Mouse (Mus musculus): Measurements from ENCODE around the gene Olfr1393. TPM values are rescaled to one million over a fixed set of nuclear protein-coding genes. Genes with fewer than 3 reads are reported as not detected.

Gene Olfr1393
- not detected in 2 replicates for polyA plus RNA-seq (2012; ENCODE audit: low replicate concordance)

DNA sequence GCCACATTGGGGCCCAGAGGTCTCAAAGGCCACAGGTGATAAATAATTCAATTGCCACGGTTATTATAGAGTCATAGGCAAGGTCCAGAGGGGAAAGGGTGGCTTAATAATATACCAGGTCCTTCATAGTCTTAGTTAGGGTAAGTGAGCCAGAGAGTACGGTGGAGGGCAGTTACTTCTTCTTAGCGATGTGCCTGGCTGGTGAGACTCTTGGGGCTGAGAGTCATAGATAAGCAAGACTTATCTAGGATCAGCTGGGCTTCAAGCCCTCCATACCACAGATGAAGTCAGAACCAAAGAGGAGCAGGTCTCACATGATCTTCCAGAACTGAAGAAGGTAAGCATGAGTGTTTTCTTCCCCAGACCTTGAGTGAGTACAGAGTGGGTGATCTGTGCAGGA is at the start of gene Olfr1393:
Gene Olfr1393 (plus strand): TSS at position 83 of the 400 bp plus-strand sequence.

DNA sequence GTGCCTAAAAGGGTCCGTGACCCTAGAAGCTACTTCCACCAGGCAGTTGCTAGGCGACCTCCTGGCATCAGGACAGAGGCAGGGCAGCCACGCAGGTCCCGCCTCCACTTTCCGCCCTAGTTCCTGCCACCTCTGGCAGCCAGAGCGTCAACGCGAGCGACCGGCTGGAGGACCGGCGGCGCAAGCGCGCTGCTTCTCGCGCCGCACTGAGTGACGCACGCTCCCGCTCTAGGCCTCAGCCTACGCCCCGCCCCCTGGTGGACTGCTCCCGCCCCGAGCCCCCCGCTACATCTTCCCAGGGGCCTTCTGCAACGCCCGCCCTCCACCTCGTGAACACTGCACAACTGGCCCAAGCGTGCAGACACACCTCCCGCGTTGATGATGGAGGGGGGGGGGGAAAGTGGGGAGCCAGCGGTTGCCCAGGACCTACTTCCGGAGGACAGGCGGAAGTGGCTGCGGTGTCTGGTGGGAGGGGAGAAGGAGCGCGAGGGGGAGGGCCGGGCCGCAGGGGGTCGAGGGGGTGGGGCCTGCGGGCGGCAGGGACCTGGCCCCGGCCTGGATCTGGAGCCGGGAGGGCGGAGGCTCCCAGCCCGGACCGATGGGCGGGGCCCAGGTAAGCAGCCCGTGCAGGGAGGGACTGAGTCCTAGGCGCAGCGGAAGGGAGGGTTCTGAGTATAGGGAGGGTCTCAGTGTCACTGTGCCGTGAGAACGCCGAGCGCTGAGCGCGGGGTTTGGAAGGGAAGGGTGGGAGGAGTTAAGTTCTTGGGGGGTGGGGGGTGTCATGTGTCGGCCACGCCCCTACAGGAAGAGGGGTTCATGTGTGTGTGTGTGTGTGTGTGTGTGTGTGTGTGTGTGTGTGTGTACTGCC is 34.1 kb upstream of the Olfr1393 start, which contains the start of gene Mgat1:
Gene Mgat1 (plus strand): TSS at position 465 of the 868 bp plus-strand sequence.

GRCm38 (mm10) chr11:49284982-49285381 is 6.9 kb downstream of the Olfr1393 start, which contains the start of gene Olfr1392:
Gene Olfr1392, plus strand, starts transcription at chr11:49285282.

DNA sequence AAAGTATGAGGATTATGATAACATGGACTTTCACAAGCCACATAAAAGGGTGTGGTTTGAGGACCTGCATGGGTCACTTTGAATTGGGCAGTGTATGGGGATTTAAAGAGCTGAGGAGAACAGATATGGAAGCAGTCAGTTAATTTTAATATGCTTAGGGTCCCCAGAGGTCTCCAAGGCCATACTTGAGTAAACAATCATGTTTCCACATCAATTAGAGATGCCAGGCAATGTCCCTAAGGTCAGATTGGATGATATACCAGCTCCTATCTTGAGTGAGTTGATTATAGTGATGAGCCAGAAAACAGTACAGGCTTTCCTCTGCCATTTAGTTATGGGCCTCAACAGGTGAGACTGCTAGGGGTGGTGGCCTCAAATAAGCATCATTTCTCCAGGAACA is 26.3 kb downstream of the Olfr1393 start, which contains the start of gene Olfr10:
Gene Olfr10 (plus strand): TSS at position 301 of the 400 bp plus-strand sequence.

DNA sequence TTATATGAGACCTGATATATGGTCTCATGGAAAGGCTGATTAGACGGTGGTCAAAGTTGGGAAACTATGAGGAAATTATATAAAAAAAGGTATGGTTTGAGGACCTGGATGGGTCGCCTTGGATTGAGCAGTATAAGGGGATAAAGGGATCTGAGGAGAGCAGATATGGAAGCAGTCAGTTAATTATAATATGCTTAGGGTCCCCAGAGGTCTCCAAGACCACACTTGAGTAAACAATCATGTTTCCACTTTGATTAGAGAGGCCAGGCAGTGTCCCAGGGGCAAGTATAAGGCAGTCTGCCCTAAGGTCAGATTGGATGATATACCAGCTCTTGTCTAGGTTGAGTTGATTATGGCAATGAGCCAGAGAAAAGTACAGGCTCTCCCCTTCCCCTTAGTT is 44.3 kb downstream of the Olfr1393 start, which contains the start of gene Olfr1391:
Gene Olfr1391 (plus strand): TSS at position 301 of the 400 bp plus-strand sequence.

Other genes starting within 250 kb of the Olfr1393 start
- gene 9930111J21Rik2, start 227.1 kb upstream of the Olfr1393 start, polyA plus RNA-seq (2012; ENCODE audit: low replicate concordance) = 0.92 and 1.5 TPM in 2 replicates
- 11.7 and 11.9 TPM in 2 replicates for gene Tgtp2, start 214.1 kb upstream of the Olfr1393 start, polyA plus RNA-seq (2012; ENCODE audit: low replicate concordance)
- 2.3 and 3.4 TPM in 2 replicates for gene Ifi47, start 201.7 kb upstream of the Olfr1393 start, polyA plus RNA-seq (2012; ENCODE audit: low replicate concordance)
- not detected in 2 replicates for gene Olfr1396, start 163.4 kb upstream of the Olfr1393 start, polyA plus RNA-seq (2012; ENCODE audit: low replicate concordance)
- not detected in 2 replicates for gene Olfr1395, start 136.0 kb upstream of the Olfr1393 start, polyA plus RNA-seq (2012; ENCODE audit: low replicate concordance)
- not detected in 2 replicates for gene Olfr1394, start 123.9 kb upstream of the Olfr1393 start, polyA plus RNA-seq (2012; ENCODE audit: low replicate concordance)
- gene Btnl9, start 91.1 kb upstream of the Olfr1393 start, polyA plus RNA-seq (2012; ENCODE audit: low replicate concordance) = not detected in 2 replicates
- 4.6 and 6.1 TPM in 2 replicates for gene Zfp62, start 75.0 kb upstream of the Olfr1393 start, polyA plus RNA-seq (2012; ENCODE audit: low replicate concordance)
- 127 and 153 TPM in 2 replicates for gene Mgat1, start 34.1 kb upstream of the Olfr1393 start, polyA plus RNA-seq (2012; ENCODE audit: low replicate concordance)
- not detected in 2 replicates for gene Olfr1392, start 7.0 kb downstream of the Olfr1393 start, polyA plus RNA-seq (2012; ENCODE audit: low replicate concordance)
- gene Olfr10, start 26.4 kb downstream of the Olfr1393 start, polyA plus RNA-seq (2012; ENCODE audit: low replicate concordance) = not detected in 2 replicates
- gene Olfr1391, start 44.4 kb downstream of the Olfr1393 start, polyA plus RNA-seq (2012; ENCODE audit: low replicate concordance) = not detected in 2 replicates
- not detected in 2 replicates for gene Olfr1390, start 56.9 kb downstream of the Olfr1393 start, polyA plus RNA-seq (2012; ENCODE audit: low replicate concordance)
- gene Olfr1389, start 144.8 kb downstream of the Olfr1393 start, polyA plus RNA-seq (2012; ENCODE audit: low replicate concordance) = 0.23 TPM in 1 of 2 replicates, not detected in the other
- gene Olfr1388, start 158.3 kb downstream of the Olfr1393 start, polyA plus RNA-seq (2012; ENCODE audit: low replicate concordance) = not detected in 2 replicates
- gene Olfr1387, start 177.0 kb downstream of the Olfr1393 start, polyA plus RNA-seq (2012; ENCODE audit: low replicate concordance) = not detected in 2 replicates
- not detected in 2 replicates for gene Olfr1386, start 186.7 kb downstream of the Olfr1393 start, polyA plus RNA-seq (2012; ENCODE audit: low replicate concordance)
- not detected in 2 replicates for gene Olfr1385, start 210.8 kb downstream of the Olfr1393 start, polyA plus RNA-seq (2012; ENCODE audit: low replicate concordance)
- not detected in 2 replicates for gene Olfr1384, start 228.4 kb downstream of the Olfr1393 start, polyA plus RNA-seq (2012; ENCODE audit: low replicate concordance)
- gene Olfr1383, start 241.3 kb downstream of the Olfr1393 start, polyA plus RNA-seq (2012; ENCODE audit: low replicate concordance) = not detected in 2 replicates
- not detected in 2 replicates for gene Olfr1382, start 249.9 kb downstream of the Olfr1393 start, polyA plus RNA-seq (2012; ENCODE audit: low replicate concordance)